Mouse (Mus musculus) layer of hippocampus, adult 9-11 months (tissue): ENCODE data around the gene Trpv5.

Experiments used
- DNase-seq: peaks from one replicate; pipeline ENCODE4 v3.0.0; 2022

The Trpv5 gene

DNA sequence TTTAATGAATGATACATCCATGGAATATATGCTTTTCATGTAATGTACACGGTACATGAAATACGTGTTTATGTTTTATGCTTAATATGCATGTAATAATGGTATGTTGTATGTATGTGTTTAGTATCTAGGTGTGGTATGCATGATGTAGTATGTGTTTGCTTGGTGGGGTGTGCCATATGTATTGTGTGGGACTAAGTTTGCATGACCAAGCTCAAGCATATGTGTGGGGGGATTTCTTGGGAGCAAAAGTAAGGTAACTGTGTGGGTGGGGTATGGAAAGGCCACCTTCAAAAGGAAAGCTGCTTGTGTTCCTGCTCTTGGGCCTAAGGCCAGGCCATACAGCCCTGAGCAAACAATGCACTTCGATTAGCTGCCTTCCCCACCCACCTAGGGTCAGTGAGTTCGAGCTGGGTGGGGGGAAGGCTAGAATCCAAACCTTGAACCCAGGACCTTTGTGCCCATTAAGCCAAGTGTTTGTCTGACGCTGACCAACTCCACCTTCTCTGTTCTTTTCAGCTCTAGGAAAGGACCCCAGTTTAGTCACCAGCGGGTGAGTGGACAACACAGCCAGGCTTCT lies 42.6 kb downstream of the Trpv5 start:
- no peak for DNase-seq

DNA sequence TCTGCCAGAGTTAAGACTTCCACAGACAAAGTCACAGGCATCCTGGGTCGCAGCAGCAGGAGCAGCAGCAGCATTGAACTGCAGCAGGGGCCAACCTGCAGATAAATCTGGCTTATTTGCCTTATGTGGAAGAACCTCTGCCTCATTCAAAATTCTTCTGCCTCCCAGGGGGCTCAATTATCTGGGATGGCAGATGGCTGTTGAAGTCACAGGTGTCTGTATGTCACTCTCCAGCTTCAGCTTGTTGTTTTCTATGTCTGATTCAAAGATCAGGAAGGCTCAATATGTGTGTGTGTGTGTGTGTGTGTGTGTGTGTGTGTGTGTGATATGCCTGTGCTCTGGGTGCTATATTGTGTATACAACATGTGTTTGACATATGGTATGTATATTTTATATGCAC lies 43.2 kb downstream of the Trpv5 start:
- no peak for DNase-seq

- no peak for DNase-seq
Observed at GRCm38 (mm10) chr6:41636178-41636577, 44.4 kb downstream of the Trpv5 start, which contains the start of gene Trpv6. Trpv6 (minus strand) TSS chr6:41636405.

DNA sequence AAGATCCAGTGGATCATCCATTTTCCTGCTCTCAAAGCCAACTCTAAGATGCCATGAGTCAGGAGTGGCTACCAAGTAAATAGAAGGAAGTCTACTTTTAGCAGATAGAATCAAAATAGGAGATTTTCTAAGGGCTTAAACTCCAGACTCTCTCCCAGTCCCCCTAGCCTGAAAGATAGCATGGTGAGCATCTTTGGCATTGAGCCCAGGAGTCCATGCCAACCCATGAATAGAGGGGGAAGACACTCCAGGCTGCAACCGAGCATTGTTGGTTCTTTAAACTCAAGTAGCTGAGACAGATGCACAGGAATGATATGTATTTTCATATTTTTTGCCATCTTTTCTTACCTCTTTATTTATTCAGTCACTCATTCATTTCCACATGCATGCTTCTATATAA lies 45.4 kb downstream of the Trpv5 start:
- DNase-seq = no peak

GRCm38 (mm10) chr6:41631549-41631948 lies 49.0 kb downstream of the Trpv5 start:
- no peak for DNase-seq

DNA sequence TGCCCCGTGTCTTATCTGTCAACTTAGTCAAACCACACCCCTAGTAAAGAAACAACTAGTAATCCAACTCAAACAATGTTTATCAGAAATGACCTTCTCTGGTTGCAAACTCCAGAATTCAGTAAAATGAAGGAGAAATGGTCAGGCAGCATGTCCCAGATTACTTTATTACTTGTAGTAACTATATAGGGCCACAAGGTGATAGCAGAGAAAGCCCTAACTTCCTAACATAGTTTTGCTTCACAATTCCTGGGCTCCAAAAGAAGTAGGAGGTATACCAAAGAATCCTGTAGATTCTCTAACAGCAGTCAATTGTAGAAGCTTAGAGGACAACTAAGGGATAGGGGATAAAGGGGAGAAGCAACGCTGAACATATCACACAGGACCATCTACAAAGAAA lies 49.8 kb downstream of the Trpv5 start:
- DNase-seq = no peak

- DNase-seq = no peak
Observed at GRCm38 (mm10) chr6:41628180-41628579, 52.4 kb downstream of the Trpv5 start.

- no peak for DNase-seq
Observed at GRCm38 (mm10) chr6:41622661-41623060, 57.9 kb downstream of the Trpv5 start.

DNA sequence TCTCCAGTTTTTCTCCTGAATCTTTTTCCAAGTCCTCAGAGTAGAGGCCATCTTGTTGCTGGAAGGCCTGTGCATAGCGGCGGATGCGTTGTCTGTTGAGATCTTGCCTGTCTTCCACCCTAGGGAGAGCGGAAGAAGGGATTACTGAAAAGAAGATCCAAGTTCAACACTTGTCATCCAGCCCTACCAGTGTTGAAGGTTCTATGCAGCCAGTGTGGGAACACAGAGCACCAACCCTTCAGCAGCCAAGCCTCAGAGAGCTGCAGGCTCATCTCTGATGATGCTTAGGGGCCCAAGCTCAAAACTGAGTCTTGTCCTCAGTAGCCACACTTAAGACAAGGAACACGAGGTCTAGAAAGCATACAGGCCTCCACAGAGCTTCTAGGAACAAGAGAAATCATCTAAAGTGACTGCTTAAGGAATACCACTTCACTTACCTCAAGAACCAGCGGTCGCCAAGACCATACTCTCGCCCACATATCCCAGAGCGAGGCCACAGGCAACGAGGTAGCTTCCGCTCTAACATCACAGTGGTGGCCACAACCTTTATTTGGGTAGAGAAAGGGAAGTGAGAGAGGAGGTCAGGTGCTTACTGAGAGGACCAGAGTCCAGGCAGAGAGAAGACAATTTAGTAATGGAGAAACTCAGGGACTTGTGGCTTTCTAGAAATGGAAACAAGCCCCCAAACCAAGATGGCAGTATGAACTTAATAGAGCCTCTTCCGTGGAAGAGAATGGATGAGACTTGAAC lies 59.2 kb downstream of the Trpv5 start:
- no peak for DNase-seq

GRCm38 (mm10) chr6:41620173-41620798 lies 60.3 kb downstream of the Trpv5 start:
- DNase-seq = no peak

DNA sequence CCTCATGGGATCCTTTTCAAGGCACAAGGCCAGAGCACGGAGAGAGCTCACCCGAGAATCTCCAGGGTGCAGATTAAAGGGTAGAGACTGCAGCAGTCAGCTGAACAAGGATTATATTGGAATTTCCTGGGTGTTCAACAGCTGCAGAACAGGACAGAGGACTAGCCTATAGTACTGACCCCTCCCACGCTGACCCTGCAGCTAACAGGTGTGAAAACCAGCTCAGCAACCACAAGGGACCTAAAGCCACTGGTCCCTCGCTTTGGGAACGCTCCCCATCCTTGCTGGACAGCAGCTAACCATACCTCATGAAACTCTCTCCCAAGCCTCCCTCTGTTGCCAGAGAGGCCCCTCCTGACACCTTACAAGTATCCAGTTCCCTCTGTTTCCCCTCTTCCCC lies 72.9 kb downstream of the Trpv5 start:
- DNase-seq = no peak

DNA sequence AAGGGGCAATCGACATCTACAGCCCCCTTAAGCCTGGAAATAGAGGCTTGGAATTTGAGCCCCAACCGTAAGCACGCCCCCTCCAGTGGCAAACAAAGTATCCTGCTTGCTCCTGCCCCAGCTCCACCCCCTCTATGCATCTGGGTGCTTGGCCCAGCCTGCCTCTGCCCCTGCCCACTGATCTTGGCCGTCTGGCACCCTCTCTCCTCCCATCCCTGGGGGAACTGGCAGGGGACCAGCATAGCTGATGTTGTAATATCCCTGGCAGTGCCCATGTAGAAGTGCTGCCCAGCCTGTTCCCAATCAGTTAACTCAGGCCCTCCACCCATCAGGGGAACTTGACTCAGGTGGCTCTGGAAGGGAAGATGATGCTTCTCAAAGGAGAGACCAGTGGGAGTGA lies 74.4 kb downstream of the Trpv5 start:
- DNase-seq = peak; percentile 59

GRCm38 (mm10) chr6:41605794-41606104 lies 74.8 kb downstream of the Trpv5 start:
- DNase-seq = no peak

GRCm38 (mm10) chr6:41605061-41605793 lies 75.3 kb downstream of the Trpv5 start, which contains the start of gene Ephb6:
Ephb6 (plus strand) TSS chr6:41605482.
- DNase-seq = peak; percentile 54

DNA sequence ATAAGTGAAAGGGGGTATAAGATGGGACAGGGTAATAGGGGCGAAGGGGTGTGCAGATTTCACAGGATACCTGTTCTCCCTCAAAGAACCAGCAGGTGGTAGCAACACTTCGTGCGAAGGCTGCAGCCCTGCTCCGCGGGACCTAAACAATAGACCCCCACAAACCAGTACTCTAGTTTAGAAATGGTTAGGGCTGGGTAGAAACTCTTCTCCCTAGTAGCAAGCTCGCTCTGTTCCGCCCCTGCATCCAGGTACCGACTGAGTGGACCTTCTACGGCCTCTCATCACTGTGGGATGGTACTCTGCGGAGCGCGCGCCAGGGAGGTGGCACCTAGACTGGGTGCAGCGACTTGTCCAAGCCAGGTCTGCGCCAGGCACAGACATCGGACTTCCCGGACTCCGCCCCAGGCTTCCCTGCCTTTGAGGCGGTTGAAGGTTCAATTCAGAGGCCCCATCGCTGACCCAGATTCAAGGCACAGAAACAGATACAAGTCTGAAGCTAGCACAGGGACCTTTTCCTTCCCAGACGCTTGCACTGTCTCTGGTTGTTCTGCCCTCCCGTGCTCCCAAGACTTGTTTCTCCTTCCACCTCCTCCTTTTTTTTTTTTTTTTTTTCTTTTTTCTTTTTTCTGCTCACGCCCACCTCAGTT lies 76.0 kb downstream of the Trpv5 start:
- DNase-seq = no peak
